Mouse (Mus musculus) Patski (cell line): ENCODE data around the gene Hdac6. TPM values are rescaled to one million over a fixed set of nuclear protein-coding genes. Genes with fewer than 3 reads are reported as not detected.
A peak's percentile ranks its signal among the peaks of the same experiment; 100 is the strongest.

Experiments
- ATAC-seq: fragments of 100-300 bp; one replicate; pipeline ENCODE4 v1.8.0; 2021
- CTCF ChIA-PET: fragments of 350-600 bp; sonication (Branson Sonifier 250); formaldehyde crosslinking; loops from one replicate; lab custom pipeline; 2022; ENCODE audit warnings: inconsistent platforms; lab: Charles Lee
- POLR2A ChIA-PET: fragments of 350-600 bp; sonication (Branson Sonifier 250); formaldehyde crosslinking; loops from one replicate; lab custom pipeline; 2022; ENCODE audit warnings: antibody characterized with exemption, inconsistent platforms; lab: Charles Lee
- DNase-seq: peaks from one replicate; pipeline ENCODE4 v3.0.0-alpha.2; 2011; ENCODE audit warnings: low read depth, low spot score
- H3K27me3 ChIP-seq: fragments of 371-371 bp; one replicate; pipeline ENCODE4 v1.5.1; 2021
- CTCF ChIP-seq: fragments of 100-300 bp; IDR thresholded peaks from one replicate; pipeline ENCODE4 v1.5.1; 2021
- in situ Hi-C: fragments of 300-500 bp; cut with MboI; formaldehyde crosslinking; loops from 3 replicates; pipeline ENCODE4 v1.11.1; 2018; ENCODE audit warnings: low pct_unique_long_range_greater_than_20kb, mixed read lengths
- polyA plus RNA-seq: library from polyadenylated mRNA; unstranded; gene quantifications from one replicate; pipeline ENCODE4 v1.2.3, GENCODE M21; 2021

The Hdac6 gene
- polyA plus RNA-seq = 159 TPM

DNA sequence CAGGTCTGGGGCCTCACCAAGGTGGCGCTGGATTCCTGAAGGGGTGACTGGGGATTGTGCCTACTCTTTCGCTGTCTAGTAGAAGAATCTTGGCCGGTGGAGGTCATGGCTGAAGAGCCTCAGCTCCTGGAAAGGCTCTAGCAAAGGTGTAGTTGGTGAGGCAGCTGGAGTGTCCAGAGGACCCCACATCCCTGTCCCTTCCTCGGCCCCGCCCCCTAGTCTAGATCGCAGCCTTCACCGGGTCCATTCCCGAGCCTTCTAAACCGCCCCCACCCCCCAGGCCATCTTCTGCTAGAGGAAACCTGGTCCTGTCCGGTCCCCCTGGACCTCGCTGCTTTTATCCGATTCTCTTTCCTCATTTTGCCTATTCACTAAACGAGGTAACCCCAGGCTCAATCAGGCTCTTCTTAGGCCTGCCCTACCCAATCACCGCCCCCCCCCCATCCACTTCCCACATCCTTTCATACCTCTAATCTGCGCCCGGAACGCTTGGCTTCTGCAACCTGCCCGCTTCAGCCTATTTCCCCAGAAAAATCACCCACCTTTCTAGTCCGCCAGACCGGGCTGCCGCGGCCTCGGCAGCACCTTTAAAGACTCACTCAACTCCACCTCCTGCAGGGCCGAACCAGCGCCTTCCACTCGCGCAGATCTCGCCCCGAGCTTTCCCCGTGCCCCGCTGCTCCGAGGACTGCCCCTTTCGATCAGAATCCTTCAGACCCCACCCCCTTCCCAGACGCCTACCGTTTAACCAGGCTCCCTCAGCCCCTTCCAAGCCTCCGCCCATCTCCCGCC lies at the start of gene Hdac6:
Gene Hdac6, minus strand, starts transcription at position 782 of the 792 bp plus-strand sequence.
- H3K27me3 ChIP-seq = peaks cover 4% of the 10 kb centered on the region
- DNase-seq (no peak), ATAC-seq (peak; percentile 89)
- ChIA-PET POLR2A (interaction anchor here (0.6 kb wide), 1 partner anchor 189 kb away, joined by 3 read pairs; no protein-coding TSS in a partner anchor), CTCF (no interaction called here)
- in situ Hi-C loops = no loop called here
- no peak for TF ChIP-seq CTCF

DNA sequence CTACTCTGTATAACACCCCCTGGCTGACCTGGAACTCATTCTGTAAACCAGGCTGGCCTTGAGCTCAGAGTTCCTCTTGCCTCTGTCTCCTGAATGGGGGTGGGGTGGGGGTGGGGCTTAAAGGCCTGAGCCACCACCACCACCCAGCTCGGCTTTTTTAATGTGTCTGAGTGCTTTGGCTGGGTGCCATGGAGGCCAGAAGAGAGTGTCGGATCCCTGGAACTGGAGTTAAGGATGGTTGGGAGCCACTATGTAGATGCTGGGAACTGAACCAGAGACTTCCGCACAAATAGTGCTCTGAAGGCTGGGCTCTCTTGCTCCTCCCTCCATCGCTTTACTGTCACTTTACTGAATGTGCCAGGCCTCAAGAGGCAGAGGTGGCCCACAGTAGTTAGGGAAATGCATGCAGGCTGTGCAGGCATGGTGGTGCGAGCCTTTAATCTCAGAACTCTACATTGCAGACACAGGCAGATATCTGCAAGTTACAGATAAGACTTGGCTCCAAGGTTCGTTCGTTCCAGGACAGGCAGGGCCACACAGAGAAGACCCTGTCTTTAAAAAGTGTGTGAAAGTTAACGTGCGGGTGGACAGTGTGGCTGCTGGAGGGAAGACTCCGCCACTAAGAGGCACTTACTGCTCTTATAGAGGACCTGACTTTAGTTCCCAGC lies 45.5 kb upstream of the Hdac6 start:
- H3K27me3 ChIP-seq = peaks cover 6% of the 10 kb centered on the region
- in situ Hi-C loops = no loop called here
- ATAC-seq (no peak), DNase-seq (no peak)
- TF ChIP-seq CTCF = no peak
- ChIA-PET POLR2A (no interaction called here), CTCF (no interaction called here)

DNA sequence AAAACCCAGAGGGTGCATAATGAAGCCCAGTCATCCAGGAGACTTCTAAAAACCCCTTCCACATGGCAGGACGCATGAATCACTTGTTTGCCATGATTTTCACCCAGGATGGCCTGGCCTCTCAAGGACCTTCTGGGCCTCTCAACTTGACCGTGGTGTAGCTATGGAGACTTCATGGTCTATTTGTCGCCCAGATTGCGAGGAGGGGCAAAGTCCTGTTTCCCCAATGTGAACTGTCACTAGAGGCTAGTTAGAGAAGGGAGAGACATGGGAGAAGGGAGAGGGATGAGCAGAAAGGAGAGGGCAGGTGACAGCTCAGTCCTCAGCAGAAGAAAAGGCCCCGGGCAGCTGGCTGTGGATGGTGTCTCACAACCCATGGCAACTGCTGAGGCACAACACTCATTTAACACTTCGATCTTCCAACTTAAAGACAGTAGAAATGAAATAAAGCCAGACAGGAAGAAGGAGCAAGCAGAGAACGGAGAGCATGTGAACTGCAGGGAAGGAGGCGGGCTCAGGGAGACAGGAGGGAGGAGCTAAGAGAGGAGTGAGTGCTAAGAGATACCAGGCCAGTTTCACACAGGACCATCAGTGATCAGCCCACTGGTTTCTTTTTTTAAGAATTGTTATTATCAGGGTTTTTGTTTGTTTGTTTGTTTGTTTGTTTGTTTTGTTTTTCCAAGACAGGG lies 44.8 kb upstream of the Hdac6 start:
- DNase-seq = no peak
- no peak for ATAC-seq
- CTCF ChIA-PET = no interaction called here
- no peak for TF ChIP-seq CTCF
- in situ Hi-C loops = no loop called here
- POLR2A ChIA-PET = no interaction called here
- peaks cover 8% of the 10 kb centered on the region for H3K27me3 ChIP-seq

DNA sequence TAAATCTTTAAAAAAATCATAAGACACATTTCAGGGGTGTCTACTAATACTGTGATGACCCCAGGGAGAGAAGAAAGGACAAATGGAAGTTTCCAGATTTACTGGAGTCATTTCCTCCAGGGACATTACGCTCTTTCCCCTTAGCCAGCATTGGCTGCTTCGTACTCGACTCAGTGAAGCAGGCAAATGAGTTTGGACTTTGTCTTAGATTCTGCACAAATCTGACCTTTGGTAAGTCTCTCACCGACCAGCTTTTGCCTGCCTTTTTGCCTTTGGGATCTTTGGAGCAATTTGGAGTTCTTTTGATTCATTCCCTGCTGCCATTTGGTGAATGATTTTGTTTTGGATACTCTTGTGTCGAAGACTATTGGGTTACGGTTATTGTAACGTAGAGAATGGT lies 33.7 kb upstream of the Hdac6 start:
- ATAC-seq (no peak), DNase-seq (no peak)
- CTCF ChIA-PET = no interaction called here
- POLR2A ChIA-PET = no interaction called here
- in situ Hi-C loops = no loop called here
- H3K27me3 ChIP-seq = peaks cover 10% of the 10 kb centered on the region
- no peak for TF ChIP-seq CTCF

DNA sequence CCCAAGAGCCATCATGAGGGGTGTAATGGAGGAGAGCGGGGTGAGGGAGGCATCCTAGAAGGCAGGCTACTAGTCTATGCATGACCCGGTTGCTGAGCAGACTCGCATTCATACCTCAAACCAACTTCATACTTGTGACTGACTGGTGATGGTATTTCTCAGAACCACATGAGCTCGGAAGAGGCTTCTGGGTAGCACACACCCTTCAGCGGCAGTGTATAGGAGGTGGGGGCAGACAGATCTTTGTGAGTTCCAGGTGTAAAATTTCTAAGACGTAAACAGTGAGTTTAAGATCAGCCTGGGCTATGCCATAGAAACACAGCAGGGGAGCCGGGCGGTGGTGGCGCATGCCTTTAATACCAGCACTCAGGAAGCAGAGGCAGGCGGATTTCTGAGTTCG lies 30.2 kb upstream of the Hdac6 start, which contains the start of gene Gata1:
Gene Gata1, minus strand, starts transcription at position 180 of the 400 bp plus-strand sequence.
- DNase-seq = no peak
- ChIA-PET POLR2A (no interaction called here), CTCF (no interaction called here)
- peaks cover 5% of the 10 kb centered on the region for H3K27me3 ChIP-seq
- TF ChIP-seq CTCF = no peak
- in situ Hi-C loops = no loop called here
- ATAC-seq = no peak

DNA sequence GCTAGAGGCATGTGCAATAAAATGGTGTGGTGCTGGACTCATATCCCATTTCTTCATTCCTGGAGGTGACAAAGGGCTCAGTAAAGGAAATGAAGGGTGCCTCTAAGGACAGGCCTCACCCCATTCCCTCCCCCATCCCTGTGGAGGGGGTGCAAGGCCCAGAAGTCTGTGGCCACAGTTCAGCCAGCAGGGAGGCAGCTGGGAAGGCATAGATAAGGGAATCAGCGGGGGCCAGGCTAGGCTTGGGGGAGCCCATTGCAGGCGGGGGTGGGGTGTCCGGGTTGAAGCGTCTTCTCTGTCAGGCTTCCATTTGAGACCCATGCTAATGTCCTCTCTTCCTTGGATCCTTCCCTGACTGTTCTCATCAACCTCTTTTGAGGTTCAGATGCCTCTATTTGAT lies 23.6 kb upstream of the Hdac6 start:
- TF ChIP-seq CTCF = no peak
- POLR2A ChIA-PET = no interaction called here
- DNase-seq (no peak), ATAC-seq (no peak)
- H3K27me3 ChIP-seq = no peaks in the 10 kb centered on the region
- CTCF ChIA-PET = no interaction called here
- in situ Hi-C loops = no loop called here

DNA sequence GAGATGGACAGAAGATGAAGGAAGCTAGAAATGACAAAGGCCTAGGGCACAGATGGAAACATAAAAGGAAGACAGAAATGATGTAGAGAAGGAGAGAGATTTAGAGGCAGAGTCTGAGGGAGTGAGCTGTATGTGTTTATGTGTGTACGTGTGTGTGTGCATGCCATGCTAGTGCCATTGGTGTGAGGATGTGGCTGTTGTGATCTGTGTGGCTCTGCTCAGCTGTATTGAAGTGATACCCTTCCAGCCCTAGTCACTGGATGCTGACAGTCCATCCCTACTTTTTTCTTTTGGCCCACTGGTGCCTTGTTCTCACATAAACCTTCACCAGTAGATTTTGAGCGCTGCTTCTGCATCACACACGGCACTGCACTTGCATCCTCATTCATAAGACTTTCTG lies 21.2 kb upstream of the Hdac6 start:
- no peak for ATAC-seq
- TF ChIP-seq CTCF = no peak
- in situ Hi-C loops = no loop called here
- ChIA-PET CTCF (no interaction called here), POLR2A (interaction anchor here (0.6 kb wide), 1 partner anchor 42 kb away, joined by 3 read pairs; no protein-coding TSS in a partner anchor)
- no peaks in the 10 kb centered on the region for H3K27me3 ChIP-seq
- no peak for DNase-seq

DNA sequence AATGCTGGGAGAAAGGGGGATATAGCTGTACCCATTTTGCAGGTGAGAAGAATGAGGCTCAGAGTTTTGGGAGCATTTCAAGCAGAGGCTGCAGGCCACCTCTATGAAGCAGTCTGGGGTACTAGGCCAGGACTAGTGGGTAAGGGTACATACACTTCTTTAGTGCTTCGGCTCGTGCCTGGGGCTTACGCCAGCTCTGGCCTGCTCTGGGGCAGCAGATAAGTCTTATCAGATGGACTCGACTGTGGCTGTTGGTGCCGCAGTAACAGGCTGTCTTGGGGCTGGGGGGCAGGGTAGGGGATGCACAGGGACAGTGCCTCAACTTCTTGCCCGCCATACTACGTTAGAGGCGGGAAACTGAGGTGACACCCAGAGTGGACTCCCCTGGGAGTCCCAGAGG lies 20.5 kb upstream of the Hdac6 start:
- no peak for TF ChIP-seq CTCF
- in situ Hi-C loops = no loop called here
- no peaks in the 10 kb centered on the region for H3K27me3 ChIP-seq
- ChIA-PET CTCF (no interaction called here), POLR2A (no interaction called here)
- DNase-seq = no peak
- ATAC-seq = no peak

DNA sequence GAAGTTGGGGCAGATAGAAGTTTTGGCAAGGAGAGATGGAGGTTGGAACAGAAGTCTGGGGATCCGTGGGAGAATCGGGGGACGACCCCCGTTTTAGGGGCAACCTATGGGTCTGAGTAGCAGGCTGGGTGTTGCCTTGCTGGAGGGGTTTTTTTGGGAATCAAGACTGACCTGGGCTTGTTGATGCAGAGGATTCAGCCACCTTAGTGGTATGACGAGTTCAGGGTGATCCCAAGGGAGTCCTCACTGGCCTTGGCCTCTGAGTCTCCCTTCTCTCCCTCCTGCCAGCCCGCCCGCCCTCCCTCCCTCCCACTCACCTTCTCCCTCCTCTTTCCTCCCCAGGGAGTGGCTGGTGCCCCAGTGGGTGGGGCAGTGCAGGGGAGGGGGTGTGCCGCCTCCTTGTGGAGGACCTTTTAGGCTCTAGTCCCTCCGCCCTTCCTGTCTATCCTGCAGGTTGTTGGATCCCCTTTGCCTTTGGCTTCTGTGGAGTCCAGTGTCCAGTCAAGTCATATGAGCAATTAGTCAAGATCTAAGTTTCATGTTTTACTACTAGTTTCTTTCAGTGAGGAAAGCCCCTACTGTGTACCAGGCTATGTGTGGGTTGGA lies 20.0 kb upstream of the Hdac6 start:
- TF ChIP-seq CTCF = no peak
- no peak for ATAC-seq
- ChIA-PET POLR2A (no interaction called here), CTCF (no interaction called here)
- in situ Hi-C loops = no loop called here
- H3K27me3 ChIP-seq = no peaks in the 10 kb centered on the region
- DNase-seq = no peak

DNA sequence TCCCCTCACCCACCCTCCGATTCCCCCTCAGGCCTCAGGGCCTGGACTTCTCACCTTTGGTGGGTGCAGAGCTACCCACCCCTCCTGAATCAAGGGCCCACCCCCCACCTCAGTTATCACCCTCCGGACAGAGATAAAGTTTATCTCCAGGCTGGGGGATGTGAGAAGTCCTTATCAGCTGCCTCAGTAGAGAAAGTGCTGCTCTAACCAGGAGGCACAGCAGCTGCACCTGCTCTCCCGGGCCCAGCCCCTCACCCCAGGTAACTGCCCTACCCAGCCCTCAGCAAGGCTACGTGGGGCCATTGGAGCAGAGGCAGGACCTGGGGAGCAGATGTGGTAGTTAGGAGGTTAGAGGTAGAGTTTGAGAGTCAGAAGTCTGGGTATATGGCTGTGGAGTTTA lies 18.5 kb upstream of the Hdac6 start:
- no peaks in the 10 kb centered on the region for H3K27me3 ChIP-seq
- in situ Hi-C loops = no loop called here
- no peak for TF ChIP-seq CTCF
- DNase-seq (no peak), ATAC-seq (no peak)
- CTCF ChIA-PET = no interaction called here
- POLR2A ChIA-PET = no interaction called here
